Mouse (Mus musculus) liver, adult 2 months (tissue): Measurements from ENCODE around the gene Pparg.

Experiments
- CTCF ChIP-seq: fragments of 200-500 bp; IDR thresholded peaks from 2 replicates; pipeline ENCODE4 v1.5.1; 2011; ENCODE audit warnings: low read depth, low read length, control low read depth
- POLR2A ChIP-seq: fragments of 200-500 bp; IDR thresholded peaks from 2 replicates; pipeline ENCODE4 v1.6.1; 2011; ENCODE audit warnings: low read length, control low read depth; ENCODE audit not compliant: insufficient read depth; ENCODE audit errors: extremely low read depth

DNA sequence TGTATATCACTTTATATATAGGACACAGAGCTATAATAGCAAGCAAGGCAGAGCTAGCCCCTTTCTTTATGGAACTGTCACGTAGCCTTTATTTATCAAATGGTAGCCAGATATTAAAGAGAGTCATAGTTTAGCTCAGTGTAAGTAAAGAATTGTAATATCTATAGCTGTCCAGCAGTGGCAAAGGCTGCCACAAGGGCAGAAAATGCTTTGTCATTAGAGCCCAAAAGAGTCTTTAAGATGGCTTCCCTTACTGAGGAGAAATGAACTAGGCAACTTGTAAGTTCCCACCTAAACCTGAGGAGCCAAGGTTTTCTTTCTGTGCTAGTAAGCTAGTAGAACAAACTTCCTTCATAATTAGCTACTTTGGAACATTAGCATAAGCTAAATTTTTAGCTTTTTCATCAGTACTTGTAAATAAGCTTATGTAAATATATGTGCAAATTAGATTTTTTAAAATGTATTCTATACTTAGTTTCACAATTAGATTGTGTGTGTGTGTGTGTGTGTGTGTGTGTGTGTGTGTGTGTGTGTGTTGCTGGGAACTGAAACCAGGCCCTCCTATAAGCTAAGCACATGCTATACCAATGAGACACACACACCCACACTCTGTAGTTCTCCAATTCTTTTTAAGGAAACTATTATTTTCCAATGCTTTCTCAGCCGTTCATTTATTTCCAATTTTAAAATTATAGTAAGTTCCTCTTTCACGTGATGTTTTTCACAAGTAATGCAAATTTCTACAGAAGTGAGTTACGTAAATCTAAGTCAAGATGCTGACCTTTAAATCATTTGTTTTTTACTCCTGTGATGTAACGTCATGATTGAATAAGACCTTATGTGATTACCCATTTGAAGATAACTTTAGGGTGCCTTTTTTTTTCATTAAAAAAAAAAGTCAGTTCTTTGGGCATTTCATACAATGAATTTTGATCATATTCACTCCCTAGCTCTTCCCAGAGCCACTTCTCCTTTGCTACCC is 14.4 kb downstream of the Pparg start:
- TF ChIP-seq CTCF (no peak), POLR2A (no peak)
